Mouse (Mus musculus): ENCODE data around the gene Ssh3. TPM values are rescaled to one million over a fixed set of nuclear protein-coding genes. Genes with fewer than 3 reads are reported as not detected.
A peak's percentile ranks its signal among the peaks of the same experiment; 100 is the strongest.

Ssh3 gene
- polyA plus RNA-seq, 1 experiment from 2014 or later = 22.7 TPM

GRCm38 (mm10) chr19:4227446-4227845, 41.5 kb downstream of the Ssh3 start:
- Histone ChIP-seq H3K36me3 (ENCODE audit: insufficient read depth, low read length) (no peaks in the 10 kb centered on the region), H3K9me3 (ENCODE audit: low read length) (no peaks in the 10 kb centered on the region), H3K4me2 (replicated peaks; ENCODE audit: low read depth, low read length) (no peak overlapping the region), H3K4me3 (ENCODE audit: low read depth, low read length) (no peak overlapping the region), H3K4me1 (ENCODE audit: insufficient read depth, low read depth, low read length) (peaks cover 7% of the 10 kb centered on the region; the same call in 1 of the 2 replicates), H3K27me3 (replicated peaks; ENCODE audit: insufficient read depth, low read length) (no peaks in the 10 kb centered on the region), H3K9ac (replicated peaks; ENCODE audit: low read depth) (no peak overlapping the region), H3K27ac (ENCODE audit: low read length) (no peak overlapping the region)
- WGBS = 29% methylated on average over 5 of the region's 5 CpGs
- DNase-seq (ENCODE audit: low spot score) (peak; percentile 28), ATAC-seq (no peak)
- TF ChIP-seq CTCF (IDR thresholded peaks at IDR 0.05) = no peak
- TF ChIP-seq EP300 (IDR thresholded peaks at IDR 0.05) = no peak

GRCm38 (mm10) chr19:4226779-4227178, 42.2 kb downstream of the Ssh3 start:
- Histone ChIP-seq H3K36me3 (ENCODE audit: insufficient read depth, low read length) (no peaks in the 10 kb centered on the region), H3K27me3 (replicated peaks; ENCODE audit: insufficient read depth, low read length) (no peaks in the 10 kb centered on the region), H3K4me3 (ENCODE audit: low read depth, low read length) (no peak overlapping the region), H3K9ac (replicated peaks; ENCODE audit: low read depth) (no peak overlapping the region), H3K9me3 (ENCODE audit: low read length) (no peaks in the 10 kb centered on the region), H3K27ac (ENCODE audit: low read length) (no peak overlapping the region), H3K4me2 (replicated peaks; ENCODE audit: low read depth, low read length) (no peak overlapping the region), H3K4me1 (ENCODE audit: insufficient read depth, low read depth, low read length) (peaks cover 5% of the 10 kb centered on the region; the same call in 1 of the 2 replicates)
- TF ChIP-seq CTCF (IDR thresholded peaks at IDR 0.05) (no peak), EP300 (IDR thresholded peaks at IDR 0.05) (no peak)
- no peak for DNase-seq (ENCODE audit: low spot score)
- ATAC-seq = no peak
- WGBS = 81% methylated on average over 7 of the region's 7 CpGs

- Histone ChIP-seq H3K4me2 (replicated peaks; ENCODE audit: low read depth, low read length) (no peak overlapping the region), H3K27ac (ENCODE audit: low read length) (no peak overlapping the region), H3K4me3 (ENCODE audit: low read depth, low read length) (no peak overlapping the region), H3K36me3 (ENCODE audit: insufficient read depth, low read length) (no peaks in the 10 kb centered on the region), H3K9me3 (ENCODE audit: low read length) (no peaks in the 10 kb centered on the region), H3K27me3 (replicated peaks; ENCODE audit: insufficient read depth, low read length) (no peaks in the 10 kb centered on the region), H3K4me1 (ENCODE audit: insufficient read depth, low read depth, low read length) (peaks cover 22% of the 10 kb centered on the region; the same call in 1 of the 2 replicates), H3K9ac (replicated peaks; ENCODE audit: low read depth) (no peak overlapping the region)
- WGBS = 60% methylated on average over 11 of the region's 11 CpGs
- TF ChIP-seq CTCF (IDR thresholded peaks at IDR 0.05) (no peak), EP300 (IDR thresholded peaks at IDR 0.05) (no peak)
- ATAC-seq (peak; percentile 42), DNase-seq (ENCODE audit: low spot score) (no peak)
These were observed 46.8 kb downstream of the Ssh3 start for GRCm38 (mm10) chr19:4222165-4222564.

- TF ChIP-seq EP300 (IDR thresholded peaks at IDR 0.05) (no peak), CTCF (IDR thresholded peaks at IDR 0.05) (no peak)
- 30% methylated on average over 14 of the region's 14 CpGs for WGBS
- H3K4me2 ChIP-seq (replicated peaks; ENCODE audit: low read depth, low read length) = 0 out of 2 replicates have a peak overlapping the region, but pooled peaks have one; percentile 25
- ATAC-seq = peak; percentile 64
- H3K27ac ChIP-seq (ENCODE audit: low read length) = 0 out of 2 replicates have a peak overlapping the region, but pooled peaks have one; percentile 7
- peak; percentile 69 for DNase-seq (ENCODE audit: low spot score)
- H3K36me3 ChIP-seq (ENCODE audit: insufficient read depth, low read length) = no peaks in the 10 kb centered on the region
- no peaks in the 10 kb centered on the region for H3K9me3 ChIP-seq (ENCODE audit: low read length)
- peaks cover 30% of the 10 kb centered on the region; the same call in 1 of the 2 replicates for H3K4me1 ChIP-seq (ENCODE audit: insufficient read depth, low read depth, low read length)
- H3K4me3 ChIP-seq (ENCODE audit: low read depth, low read length) = no peak overlapping the region
- no peaks in the 10 kb centered on the region for H3K27me3 ChIP-seq (replicated peaks; ENCODE audit: insufficient read depth, low read length)
- H3K9ac ChIP-seq (replicated peaks; ENCODE audit: low read depth) = no peak overlapping the region
These were observed 47.8 kb downstream of the Ssh3 start for GRCm38 (mm10) chr19:4220957-4221743.

GRCm38 (mm10) chr19:4220416-4220815, 48.6 kb downstream of the Ssh3 start:
- Histone ChIP-seq H3K4me3 (ENCODE audit: low read depth, low read length) (no peak overlapping the region), H3K27ac (ENCODE audit: low read length) (peak overlapping the region; percentile 7; the same call in 1 of the 2 replicates), H3K9me3 (ENCODE audit: low read length) (no peaks in the 10 kb centered on the region), H3K36me3 (ENCODE audit: insufficient read depth, low read length) (no peaks in the 10 kb centered on the region), H3K9ac (replicated peaks; ENCODE audit: low read depth) (no peak overlapping the region), H3K4me1 (ENCODE audit: insufficient read depth, low read depth, low read length) (peaks cover 30% of the 10 kb centered on the region; the same call in 1 of the 2 replicates), H3K27me3 (replicated peaks; ENCODE audit: insufficient read depth, low read length) (no peaks in the 10 kb centered on the region), H3K4me2 (replicated peaks; ENCODE audit: low read depth, low read length) (0 out of 2 replicates have a peak overlapping the region, but pooled peaks have one; percentile 12)
- peak; percentile 7; the same call in 1 of the 2 replicates for ATAC-seq
- TF ChIP-seq EP300 (IDR thresholded peaks at IDR 0.05) (no peak), CTCF (IDR thresholded peaks at IDR 0.05) (no peak)
- 22% methylated on average over 4 of the region's 4 CpGs for WGBS
- no peak for DNase-seq (ENCODE audit: low spot score)

- Histone ChIP-seq H3K4me3 (ENCODE audit: low read depth, low read length) (no peak overlapping the region), H3K9ac (replicated peaks; ENCODE audit: low read depth) (no peak overlapping the region), H3K27me3 (replicated peaks; ENCODE audit: insufficient read depth, low read length) (no peaks in the 10 kb centered on the region), H3K4me2 (replicated peaks; ENCODE audit: low read depth, low read length) (no peak overlapping the region), H3K4me1 (ENCODE audit: insufficient read depth, low read depth, low read length) (peaks cover 30% of the 10 kb centered on the region), H3K27ac (ENCODE audit: low read length) (0 out of 2 replicates have a peak overlapping the region, but pooled peaks have one; percentile 7), H3K36me3 (ENCODE audit: insufficient read depth, low read length) (no peaks in the 10 kb centered on the region), H3K9me3 (ENCODE audit: low read length) (no peaks in the 10 kb centered on the region)
- no peak for ATAC-seq
- WGBS = 81% methylated on average over 6 of the region's 6 CpGs
- DNase-seq (ENCODE audit: low spot score) = no peak
- TF ChIP-seq EP300 (IDR thresholded peaks at IDR 0.05) = no peak
- TF ChIP-seq CTCF (IDR thresholded peaks at IDR 0.05) = no peak
These were observed 49.0 kb downstream of the Ssh3 start for GRCm38 (mm10) chr19:4219943-4220342.

Measured in lung, postnatal 0 days (tissue).